9 mouse cellular contexts compared by ENCODE assay signal in the genomic region with DNA sequence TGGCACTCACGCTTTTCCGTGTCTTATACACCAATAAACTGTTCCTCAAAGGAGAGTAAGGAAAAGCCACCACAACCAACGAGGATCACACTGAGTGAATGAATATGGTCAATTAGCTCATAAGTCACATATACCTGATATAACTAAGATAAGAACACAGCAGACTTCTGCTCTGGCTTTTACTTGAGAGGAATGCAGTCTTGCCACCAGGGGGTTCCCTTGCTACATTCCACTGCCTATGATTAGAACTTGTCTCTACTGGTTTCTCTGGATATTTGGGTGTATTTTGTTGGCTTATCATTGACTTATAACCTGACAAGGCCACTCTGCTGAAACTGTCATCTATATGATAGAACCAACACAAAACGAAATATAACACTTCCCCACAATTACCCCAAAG. TPM values are rescaled to one million over a fixed set of nuclear protein-coding genes. Genes with fewer than 3 reads are reported as not detected.
DNase-seq lines count a peak whose midpoint lies in the region; ATAC-seq lines count a peak whose summit lies in the region.
"Had no signal": no experiment of that assay in that cellular context is flagged by ENCODE, and none has a peak within 500 bp of the region (broad histone marks: within the 10 kb centered on the region; RNA-seq: fewer than 3 reads in every experiment).

No protein-coding gene starts in this region.

- DNase-seq in heart, postnatal 10 days: peak; percentile 12 to 29
- DNase-seq in heart, adult 9 months (ENCODE audit: low spot score in 2 of 2): no peak
- peak; percentile 10 for DNase-seq in MN1 (ENCODE audit: low spot score)
- DNase-seq in embryonic facial prominence, embryonic 11.5 days (ENCODE audit: low spot score): peak; percentile 44
- peak; percentile 8 for DNase-seq in layer of hippocampus, adult 9-11 months
- peak; percentile 32 for DNase-seq in retina, embryonic 14.5 days (ENCODE audit: low spot score)
- no peak for DNase-seq in cerebellum, adult 18-20 months
- DNase-seq in spleen, postnatal 4 days (ENCODE audit: low spot score in 2 of 2): no peak

- H3K4me1 ChIP-seq in embryonic facial prominence, embryonic 11.5 days (ENCODE audit: control insufficient read depth, insufficient read depth, low read length): no peaks in the 10 kb centered on the region
- H3K4me1 ChIP-seq: heart, embryonic 15.5 days had no signal

- H3K4me3 ChIP-seq in embryonic facial prominence, embryonic 11.5 days (ENCODE audit: low read depth, low read length): no peak overlapping the region
- H3K4me3 ChIP-seq: heart, embryonic 15.5 days had no signal

- no peak overlapping the region for H3K9ac ChIP-seq in embryonic facial prominence, embryonic 11.5 days (replicated peaks; ENCODE audit: low read length)
- H3K9ac ChIP-seq: heart, embryonic 15.5 days had no signal

- ATAC-seq in embryonic facial prominence, embryonic 11.5 days (replicated peaks; ENCODE audit: insufficient number of reproducible peaks, low FRiP score, low TSS enrichment, low read depth): no peak

- H3K27me3 ChIP-seq in embryonic facial prominence, embryonic 11.5 days (ENCODE audit: control insufficient read depth, insufficient read depth, low read length): no peaks in the 10 kb centered on the region
- H3K27me3 ChIP-seq: heart, embryonic 15.5 days had no signal

- H3K27ac ChIP-seq in embryonic facial prominence, embryonic 11.5 days (replicated peaks; ENCODE audit: low read depth, low read length): no peak overlapping the region
- H3K27ac ChIP-seq: heart, embryonic 15.5 days had no signal

- 72% methylated on average over 4 of the region's 4 CpGs for WGBS in embryonic facial prominence, embryonic 11.5 days

- intact Hi-C loops in heart, postnatal 10 days (cut with DNase I): loop anchor here (2.0 kb wide), 1 partner anchor 314 kb away; no protein-coding TSS in a partner anchor

- H3K36me3 ChIP-seq in embryonic facial prominence, embryonic 11.5 days (replicated peaks; ENCODE audit: control insufficient read depth, insufficient read depth, low read depth, low read length): no peaks in the 10 kb centered on the region
- H3K36me3 ChIP-seq: heart, embryonic 15.5 days had no signal

- no peaks in the 10 kb centered on the region for H3K9me3 ChIP-seq in embryonic facial prominence, embryonic 11.5 days (replicated peaks; ENCODE audit: control insufficient read depth, low read length)
- H3K9me3 ChIP-seq: heart, embryonic 15.5 days had no signal

- no peak overlapping the region for H3K4me2 ChIP-seq in embryonic facial prominence, embryonic 11.5 days (ENCODE audit: low read depth, low read length)
- H3K4me2 ChIP-seq: heart, embryonic 15.5 days had no signal

RNA-seq across cellular contexts. Expression of a gene that starts 12.4 kb away (rescaled TPM):
- total RNA-seq in heart, postnatal 10 days (2021): not detected
- polyA plus RNA-seq in embryonic facial prominence, embryonic 11.5 days (2014; fragmentation: Nextera tagmentation; extraction: Ambion mirVana): 0.15 TPM in 1 of 2 replicates, not detected in the other
- polyA plus RNA-seq: heart, embryonic 15.5 days had no signal

RNA-seq across cellular contexts. Expression of a gene that starts 25.3 kb away (rescaled TPM):
- total RNA-seq in heart, postnatal 10 days (2021): under 1 TPM; 0.12 to 0.22 TPM
- polyA plus RNA-seq in embryonic facial prominence, embryonic 11.5 days (2014; fragmentation: Nextera tagmentation; extraction: Ambion mirVana): 0.18 and 0.31 TPM in 2 replicates

Comparison
In these comparisons a context has a peak if more than half of its experiments do, and no peak if none do; other contexts are left out.
1. DNase-seq: peak in heart, postnatal 10 days (2 of 2), MN1 (single experiment), embryonic facial prominence, embryonic 11.5 days (single experiment), layer of hippocampus, adult 9-11 months (single experiment) and retina, embryonic 14.5 days (single experiment); none in heart, adult 9 months (0 of 2), cerebellum, adult 18-20 months (0 of 2) and spleen, postnatal 4 days (0 of 2).